Mouse (Mus musculus): Measurements from ENCODE around the gene Nup133. TPM values are rescaled to one million over a fixed set of nuclear protein-coding genes. Genes with fewer than 3 reads are reported as not detected.
A peak's percentile ranks its signal among the peaks of the same experiment; 100 is the strongest.

Nup133 gene
- polyA plus RNA-seq, 1 experiment from 2014 or later, result 61.9 TPM

DNA sequence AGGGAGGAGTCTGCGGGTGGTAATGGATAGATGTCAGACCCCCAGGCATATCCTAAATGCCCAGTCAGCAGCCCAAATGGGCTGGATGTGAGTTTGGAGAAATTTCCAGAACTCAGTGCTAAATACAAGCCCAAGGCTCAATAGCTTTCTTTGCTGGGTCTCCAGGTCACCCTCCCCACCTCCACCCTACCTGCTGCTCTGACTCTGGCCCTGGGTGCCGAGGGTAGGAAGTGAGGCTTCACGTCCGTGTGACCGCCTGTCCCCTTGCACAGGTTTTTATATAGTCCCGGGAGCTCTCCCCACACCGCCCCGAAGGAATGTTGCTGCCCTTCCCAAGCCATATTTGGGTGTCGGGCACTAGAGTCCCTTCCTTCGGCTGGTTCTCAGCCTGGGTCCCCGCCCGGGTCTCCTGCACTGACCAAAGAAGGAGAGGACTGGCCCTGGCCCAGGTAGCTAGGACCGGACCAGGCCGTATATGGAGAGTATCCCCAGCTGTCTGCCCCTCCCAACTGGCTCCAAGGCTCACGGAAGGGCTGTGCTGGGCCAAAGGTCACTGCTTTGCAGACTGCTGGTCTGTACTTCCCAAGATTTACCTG is 54.5 kb downstream of the Nup133 start, which contains the start of gene Acta1:
Acta1 (minus strand) TSS at position 250 of the 596 bp plus-strand sequence.
- peaks cover 80% of the 10 kb centered on the region for H3K27me3 ChIP-seq (ENCODE audit: low read depth, poor library complexity, severe bottlenecking)

GRCm38 (mm10) chr8:123893413-123893812 is 55.7 kb downstream of the Nup133 start:
- no peak overlapping the region for H3K4me3 ChIP-seq
- H3K27ac ChIP-seq, result no peak overlapping the region
- DNase-seq (ENCODE audit: low spot score), result no peak
- H3K4me1 ChIP-seq, result peaks cover 20% of the 10 kb centered on the region
- H3K9me3 ChIP-seq (replicated peaks), result no peaks in the 10 kb centered on the region
- H3K36me3 ChIP-seq, result peaks cover 8% of the 10 kb centered on the region
- H3K27me3 ChIP-seq (ENCODE audit: low read depth, poor library complexity, severe bottlenecking), result peaks cover 84% of the 10 kb centered on the region
- WGBS, result 75% methylated on average over 11 of the region's 11 CpGs

More for the DNA sequence above, 54.5 kb downstream of the Nup133 start, which contains the start of gene Acta1:
- Histone ChIP-seq H3K9me3 (replicated peaks) (no peaks in the 10 kb centered on the region), H3K36me3 (peaks cover 20% of the 10 kb centered on the region), H3K4me1 (peaks cover 20% of the 10 kb centered on the region), H3K4me3 (no peak within 1 kb of the TSS), H3K27ac (no peak within 1 kb of the TSS)
- DNase-seq (ENCODE audit: low spot score), result no peak
- WGBS, result 27% methylated on average over 15 of the region's 15 CpGs

DNA sequence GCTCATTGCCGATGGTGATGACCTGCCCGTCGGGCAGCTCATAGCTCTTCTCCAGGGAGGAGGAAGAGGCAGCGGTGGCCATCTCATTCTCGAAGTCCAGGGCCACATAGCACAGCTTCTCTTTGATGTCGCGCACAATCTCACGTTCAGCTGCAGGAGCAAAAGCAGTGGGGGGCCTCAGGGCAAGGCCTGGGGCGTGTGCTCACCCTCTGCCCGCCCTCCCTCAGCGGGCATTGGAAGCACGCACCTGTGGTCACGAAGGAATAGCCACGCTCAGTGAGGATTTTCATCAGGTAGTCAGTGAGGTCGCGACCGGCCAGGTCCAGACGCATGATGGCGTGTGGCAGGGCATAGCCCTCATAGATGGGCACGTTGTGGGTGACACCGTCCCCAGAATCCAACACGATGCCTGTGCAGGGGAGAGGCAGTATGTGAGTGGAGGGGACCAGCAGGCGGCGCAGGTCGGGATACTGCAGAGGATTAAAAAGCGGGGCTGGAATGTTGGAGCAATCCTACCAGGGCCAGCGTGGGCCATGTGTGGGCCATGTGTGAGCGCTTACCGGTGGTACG is 56.4 kb downstream of the Nup133 start:
- Histone ChIP-seq H3K9me3 (replicated peaks) (no peaks in the 10 kb centered on the region), H3K36me3 (peaks cover 3% of the 10 kb centered on the region; the same call in 1 of the 2 replicates), H3K27me3 (ENCODE audit: low read depth, poor library complexity, severe bottlenecking) (peaks cover 84% of the 10 kb centered on the region), H3K4me3 (peak overlapping the region; percentile 37), H3K27ac (no peak overlapping the region), H3K4me1 (peaks cover 23% of the 10 kb centered on the region)
- peak; percentile 51 for DNase-seq (ENCODE audit: low spot score)
- WGBS, result 16% methylated on average over 30 of the region's 30 CpGs

DNA sequence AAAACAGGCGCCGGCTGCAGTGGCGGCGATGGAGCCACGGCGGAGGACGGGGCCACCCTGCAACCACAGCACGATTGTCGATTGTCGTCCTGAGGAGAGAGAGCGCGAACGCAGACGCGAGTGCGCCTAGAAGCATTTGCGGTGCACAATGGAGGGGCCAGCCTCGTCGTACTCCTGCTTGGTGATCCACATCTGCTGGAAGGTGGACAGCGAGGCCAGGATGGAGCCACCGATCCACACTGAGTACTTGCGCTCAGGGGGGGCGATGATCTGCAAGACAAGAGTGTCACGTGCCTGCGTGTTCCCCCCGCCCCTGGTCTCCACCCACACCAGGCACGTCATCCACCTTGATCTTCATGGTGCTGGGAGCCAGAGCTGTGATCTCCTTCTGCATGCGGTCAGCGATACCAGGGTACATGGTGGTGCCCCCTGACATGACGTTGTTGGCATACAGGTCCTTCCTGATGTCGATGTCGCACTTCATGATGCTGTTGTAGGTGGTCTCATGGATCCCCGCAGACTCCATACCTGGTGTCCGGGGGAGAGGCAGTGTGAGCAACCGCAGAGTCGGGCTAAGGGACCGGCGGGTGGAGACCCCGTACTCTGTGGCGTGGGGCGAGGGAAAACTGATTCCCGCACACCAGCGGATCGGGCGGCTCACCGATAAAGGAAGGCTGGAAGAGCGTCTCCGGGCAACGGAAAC is 57.0 kb downstream of the Nup133 start:
- no peaks in the 10 kb centered on the region for H3K36me3 ChIP-seq
- WGBS, result 1% methylated on average over 49 of the region's 49 CpGs
- peak; percentile 39 for DNase-seq (ENCODE audit: low spot score)
- peaks cover 78% of the 10 kb centered on the region for H3K27me3 ChIP-seq (ENCODE audit: low read depth, poor library complexity, severe bottlenecking)
- H3K4me1 ChIP-seq, result peaks cover 23% of the 10 kb centered on the region
- H3K4me3 ChIP-seq, result peak overlapping the region; percentile 37
- no peaks in the 10 kb centered on the region for H3K9me3 ChIP-seq (replicated peaks)
- H3K27ac ChIP-seq, result no peak overlapping the region

DNA sequence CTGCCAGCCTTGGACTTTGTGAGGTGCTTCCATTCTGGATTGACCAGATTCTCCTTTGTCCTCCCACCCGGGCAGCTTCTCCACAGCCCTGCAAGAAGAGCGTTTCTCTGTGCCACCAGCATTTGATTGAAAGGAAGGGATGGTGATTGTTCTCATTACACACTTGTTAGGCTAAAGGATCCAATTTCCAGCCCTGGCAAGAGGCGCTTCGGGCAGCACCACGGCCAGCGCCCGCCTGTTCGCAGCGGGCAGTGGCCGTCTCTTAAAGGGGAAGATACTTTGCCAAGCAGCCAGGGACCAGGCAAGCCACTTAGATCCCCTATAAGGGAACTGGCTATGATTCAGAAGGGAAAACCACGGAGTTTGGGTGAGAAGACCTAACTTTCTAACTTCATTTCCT is 57.8 kb downstream of the Nup133 start:
- peak; percentile 84 for DNase-seq (ENCODE audit: low spot score)
- Histone ChIP-seq H3K9me3 (replicated peaks) (no peaks in the 10 kb centered on the region), H3K36me3 (no peaks in the 10 kb centered on the region), H3K4me1 (peaks cover 23% of the 10 kb centered on the region), H3K27ac (no peak overlapping the region), H3K4me3 (peak overlapping the region; percentile 37), H3K27me3 (ENCODE audit: low read depth, poor library complexity, severe bottlenecking) (peaks cover 78% of the 10 kb centered on the region)
- WGBS, result under 1% methylated on average over 11 of the region's 11 CpGs

- no peak overlapping the region for H3K4me3 ChIP-seq
- H3K36me3 ChIP-seq, result no peaks in the 10 kb centered on the region
- DNase-seq (ENCODE audit: low spot score), result no peak
- peaks cover 78% of the 10 kb centered on the region for H3K27me3 ChIP-seq (ENCODE audit: low read depth, poor library complexity, severe bottlenecking)
- peaks cover 26% of the 10 kb centered on the region for H3K4me1 ChIP-seq
- no peak overlapping the region for H3K27ac ChIP-seq
- WGBS, result 81% methylated on average over 4 of the region's 4 CpGs
- no peaks in the 10 kb centered on the region for H3K9me3 ChIP-seq (replicated peaks)
Measured at GRCm38 (mm10) chr8:123889797-123890196, 59.3 kb downstream of the Nup133 start.

DNA sequence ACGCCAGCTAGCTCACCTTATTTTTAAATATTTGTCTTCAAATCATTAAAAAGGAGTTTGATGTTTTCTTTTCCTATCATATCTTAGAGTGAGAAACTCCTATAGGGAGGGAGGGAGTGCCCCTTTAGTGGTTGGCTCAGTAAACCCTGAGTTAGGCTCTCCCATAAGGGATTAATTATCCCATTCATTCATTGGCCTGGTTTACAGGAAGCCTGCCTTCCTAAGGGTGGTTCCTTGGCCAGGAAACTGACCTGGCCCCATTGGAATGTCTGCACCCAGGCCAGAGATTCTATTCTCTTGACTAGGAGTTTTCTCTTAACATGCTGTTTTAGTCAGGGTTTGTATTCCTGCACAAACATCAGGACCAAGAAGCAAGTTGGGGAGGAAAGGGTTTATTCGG is 61.1 kb downstream of the Nup133 start:
- peaks cover 78% of the 10 kb centered on the region for H3K27me3 ChIP-seq (ENCODE audit: low read depth, poor library complexity, severe bottlenecking)
- no peaks in the 10 kb centered on the region for H3K36me3 ChIP-seq
- peaks cover 28% of the 10 kb centered on the region for H3K4me1 ChIP-seq
- no peak for DNase-seq (ENCODE audit: low spot score)
- no peaks in the 10 kb centered on the region for H3K9me3 ChIP-seq (replicated peaks)
- H3K4me3 ChIP-seq, result no peak overlapping the region
- WGBS, result 93% methylated on average over 2 of the region's 2 CpGs
- H3K27ac ChIP-seq, result no peak overlapping the region

GRCm38 (mm10) chr8:123887163-123887562 is 61.9 kb downstream of the Nup133 start:
- 95% methylated on average over 4 of the region's 4 CpGs for WGBS
- H3K27ac ChIP-seq, result no peak overlapping the region
- peaks cover 71% of the 10 kb centered on the region for H3K27me3 ChIP-seq (ENCODE audit: low read depth, poor library complexity, severe bottlenecking)
- H3K4me1 ChIP-seq, result peaks cover 20% of the 10 kb centered on the region
- no peak for DNase-seq (ENCODE audit: low spot score)
- H3K9me3 ChIP-seq (replicated peaks), result no peaks in the 10 kb centered on the region
- no peaks in the 10 kb centered on the region for H3K36me3 ChIP-seq
- H3K4me3 ChIP-seq, result no peak overlapping the region

DNA sequence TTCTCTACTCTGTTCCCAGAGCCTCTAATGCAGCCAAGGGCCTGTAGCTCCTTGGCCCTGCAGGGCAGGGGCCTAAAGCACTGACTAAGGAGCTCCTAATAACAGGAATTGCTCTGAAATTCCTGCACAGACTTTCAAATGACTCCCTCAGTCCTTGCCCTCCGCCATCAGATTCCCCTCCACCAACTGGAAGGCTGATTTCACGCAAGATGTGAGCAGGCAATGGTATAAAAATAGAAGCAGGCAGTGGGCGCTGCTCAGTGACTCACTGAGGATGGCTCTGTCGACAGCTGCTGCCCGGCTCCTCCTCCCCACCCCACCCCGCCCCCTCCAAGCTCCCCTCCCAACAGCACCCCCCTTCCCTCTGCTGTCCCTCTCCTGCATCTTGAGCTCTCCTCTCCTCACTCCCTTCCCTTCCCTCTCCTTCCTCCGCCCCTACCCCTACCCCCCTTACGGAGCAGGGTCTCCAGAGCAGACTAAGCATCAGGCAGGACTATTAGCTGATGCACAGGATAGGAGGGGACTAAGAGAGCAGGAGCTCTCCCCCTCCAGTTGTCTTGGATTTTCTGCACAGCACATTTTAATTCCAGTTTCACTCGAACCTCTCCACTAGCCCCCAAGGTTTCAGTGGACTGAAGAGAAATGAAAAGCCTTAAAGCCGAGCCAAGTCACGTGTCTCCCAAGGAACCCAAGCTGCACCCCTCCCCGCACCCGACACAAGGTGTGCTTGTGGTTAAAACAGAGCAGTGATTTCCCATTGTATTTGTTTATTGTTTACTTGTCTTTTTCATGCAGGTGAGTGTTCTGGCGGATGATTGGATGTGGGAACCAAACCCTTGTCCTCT is 64.1 kb downstream of the Nup133 start:
- Histone ChIP-seq H3K27me3 (ENCODE audit: low read depth, poor library complexity, severe bottlenecking) (peaks cover 49% of the 10 kb centered on the region), H3K4me1 (peaks cover 10% of the 10 kb centered on the region), H3K36me3 (no peaks in the 10 kb centered on the region), H3K27ac (no peak overlapping the region), H3K4me3 (no peak overlapping the region), H3K9me3 (replicated peaks) (no peaks in the 10 kb centered on the region)
- no peak for DNase-seq (ENCODE audit: low spot score)
- WGBS, result 6% methylated on average over 14 of the region's 14 CpGs

DNA sequence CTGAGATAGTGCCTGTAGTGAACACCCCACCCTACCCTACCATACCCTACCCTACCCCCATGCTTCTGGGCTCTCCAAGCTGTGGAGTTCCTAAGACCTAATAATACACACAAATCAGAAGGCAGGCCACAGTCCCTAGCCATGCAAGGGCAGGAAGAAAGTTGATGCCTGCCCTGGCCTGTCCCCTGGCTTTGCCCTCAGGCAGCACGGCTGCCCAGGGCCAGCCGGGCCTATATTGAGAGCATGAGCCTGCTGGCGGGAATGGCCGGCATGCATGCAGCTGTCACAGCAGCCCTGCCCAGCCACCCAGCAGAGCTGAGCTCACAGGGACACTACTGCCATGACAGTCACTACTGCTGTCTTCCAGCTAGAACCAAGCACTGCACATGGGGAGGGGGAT is 66.0 kb downstream of the Nup133 start:
- Histone ChIP-seq H3K9me3 (replicated peaks) (no peaks in the 10 kb centered on the region), H3K4me3 (no peak overlapping the region), H3K27me3 (ENCODE audit: low read depth, poor library complexity, severe bottlenecking) (peaks cover 42% of the 10 kb centered on the region), H3K27ac (no peak overlapping the region), H3K4me1 (peaks cover 10% of the 10 kb centered on the region), H3K36me3 (no peaks in the 10 kb centered on the region)
- no peak for DNase-seq (ENCODE audit: low spot score)
- WGBS, result 73% methylated on average over 4 of the region's 4 CpGs

GRCm38 (mm10) chr8:123882412-123882811 is 66.7 kb downstream of the Nup133 start:
- DNase-seq (ENCODE audit: low spot score), result no peak
- Histone ChIP-seq H3K4me1 (peaks cover 11% of the 10 kb centered on the region), H3K36me3 (no peaks in the 10 kb centered on the region), H3K9me3 (replicated peaks) (no peaks in the 10 kb centered on the region), H3K4me3 (no peak overlapping the region), H3K27ac (no peak overlapping the region), H3K27me3 (ENCODE audit: low read depth, poor library complexity, severe bottlenecking) (peaks cover 42% of the 10 kb centered on the region)
- WGBS, result 79% methylated on average over 2 of the region's 2 CpGs

DNA sequence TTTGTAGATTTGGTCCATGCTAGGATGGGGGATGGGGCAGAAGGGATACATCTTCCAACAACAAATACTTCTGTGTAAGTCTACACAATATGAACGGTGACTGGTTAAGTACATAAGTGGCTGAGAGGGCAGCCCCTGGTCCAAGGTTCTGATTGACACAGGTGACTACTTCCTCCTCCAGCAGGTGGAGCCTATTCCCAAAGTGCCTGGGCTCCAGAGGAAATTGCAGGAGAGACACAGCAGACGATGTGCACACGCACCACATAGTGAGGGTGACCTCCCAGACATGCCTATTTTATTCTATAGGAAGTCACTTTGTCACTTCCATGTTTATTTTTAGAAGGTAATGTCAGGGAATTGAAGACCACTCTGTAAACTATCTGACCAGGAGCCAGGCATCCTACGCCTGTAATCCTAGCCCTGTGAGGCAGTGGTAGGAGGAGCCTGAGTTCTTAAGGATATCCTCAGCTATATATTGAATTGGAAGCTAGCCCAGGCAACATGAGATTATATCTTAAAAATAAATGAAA is 68.2 kb downstream of the Nup133 start:
- no peaks in the 10 kb centered on the region for H3K9me3 ChIP-seq (replicated peaks)
- H3K4me1 ChIP-seq, result peaks cover 18% of the 10 kb centered on the region
- no peak overlapping the region for H3K4me3 ChIP-seq
- no peak for DNase-seq (ENCODE audit: low spot score)
- peaks cover 30% of the 10 kb centered on the region for H3K27me3 ChIP-seq (ENCODE audit: low read depth, poor library complexity, severe bottlenecking)
- no peak overlapping the region for H3K27ac ChIP-seq
- no peaks in the 10 kb centered on the region for H3K36me3 ChIP-seq
- 58% methylated on average over 4 of the region's 4 CpGs for WGBS
